Mouse (Mus musculus): ENCODE measurements at regions not wholly inside any gene's neighbourhood (a gene's known extent, or its start where the extent isn't known, plus 50 kb on each side); places are given as distances from the start of the nearest gene placed in this dataset.

GRCm38 (mm10) chr8:33985430-33985977 is 126.0 kb downstream of the Gm10131 start:
- Histone ChIP-seq H3K27me3 (replicated peaks; ENCODE audit: control insufficient read depth, insufficient read depth, low read length) (no peaks in the 10 kb centered on the region), H3K4me2 (ENCODE audit: low read depth, low read length) (no peak overlapping the region), H3K27ac (ENCODE audit: low read length) (no peak overlapping the region), H3K9me3 (ENCODE audit: control insufficient read depth, low read length) (no peaks in the 10 kb centered on the region), H3K4me3 (ENCODE audit: low read length) (no peak overlapping the region), H3K36me3 (ENCODE audit: control insufficient read depth, insufficient read depth, low read length) (no peaks in the 10 kb centered on the region), H3K4me1 (ENCODE audit: control insufficient read depth, insufficient read depth, low read length) (peaks cover 4% of the 10 kb centered on the region; the same call in 1 of the 2 replicates), H3K9ac (ENCODE audit: low read depth, low read length) (no peak overlapping the region)
- peak; percentile 37; the same call in 1 of the 2 replicates for ATAC-seq
- WGBS, result 63% methylated on average over 11 of the region's 11 CpGs

GRCm38 (mm10) chr8:33981629-33982028 is 129.9 kb downstream of the Gm10131 start:
- no peaks in the 10 kb centered on the region for H3K9me3 ChIP-seq (ENCODE audit: control insufficient read depth, low read length)
- H3K4me2 ChIP-seq (ENCODE audit: low read depth, low read length), result no peak overlapping the region
- H3K4me3 ChIP-seq (ENCODE audit: low read length), result no peak overlapping the region
- H3K27me3 ChIP-seq (replicated peaks; ENCODE audit: control insufficient read depth, insufficient read depth, low read length), result no peaks in the 10 kb centered on the region
- H3K9ac ChIP-seq (ENCODE audit: low read depth, low read length), result no peak overlapping the region
- H3K4me1 ChIP-seq (ENCODE audit: control insufficient read depth, insufficient read depth, low read length), result peaks cover 8% of the 10 kb centered on the region; the same call in 1 of the 2 replicates
- H3K27ac ChIP-seq (ENCODE audit: low read length), result no peak overlapping the region
- 77% methylated on average over 4 of the region's 4 CpGs for WGBS
- ATAC-seq, result no peak
- H3K36me3 ChIP-seq (ENCODE audit: control insufficient read depth, insufficient read depth, low read length), result no peaks in the 10 kb centered on the region

GRCm38 (mm10) chr8:33980999-33981398 is 130.5 kb downstream of the Gm10131 start:
- peak overlapping the region; percentile 26; the same call in 1 of the 2 replicates for H3K27ac ChIP-seq (ENCODE audit: low read length)
- 35% methylated on average over 7 of the region's 7 CpGs for WGBS
- H3K9ac ChIP-seq (ENCODE audit: low read depth, low read length), result no peak overlapping the region
- H3K4me2 ChIP-seq (ENCODE audit: low read depth, low read length), result no peak overlapping the region
- H3K27me3 ChIP-seq (replicated peaks; ENCODE audit: control insufficient read depth, insufficient read depth, low read length), result no peaks in the 10 kb centered on the region
- no peaks in the 10 kb centered on the region for H3K9me3 ChIP-seq (ENCODE audit: control insufficient read depth, low read length)
- ATAC-seq, result peak; percentile 66
- peaks cover 8% of the 10 kb centered on the region; the same call in 1 of the 2 replicates for H3K4me1 ChIP-seq (ENCODE audit: control insufficient read depth, insufficient read depth, low read length)
- no peaks in the 10 kb centered on the region for H3K36me3 ChIP-seq (ENCODE audit: control insufficient read depth, insufficient read depth, low read length)
- H3K4me3 ChIP-seq (ENCODE audit: low read length), result no peak overlapping the region

All from intestine, embryonic 16.5 days (tissue).